Mouse (Mus musculus): ENCODE measurements around the gene Lgalsl.

GRCm38 (mm10) chr11:20829993-20830685 is 717 bp downstream of the Lgalsl start:
- TF ChIP-seq RAD21 (IDR thresholded peaks at IDR 0.05; ENCODE audit: low read depth, low read length) (no peak), E2F4 (IDR thresholded peaks at IDR 0.05; ENCODE audit: insufficient replicate concordance, low read depth, low read length) (no peak), MYC (IDR thresholded peaks at IDR 0.05; ENCODE audit: low read depth, low read length) (no peak), CTCF (conservative IDR thresholded peaks at IDR 0.05 in 1 of 2, IDR thresholded peaks at IDR 0.05 in 1 of 2; ENCODE audit: low read depth in 2 of 2, low read length in 2 of 2) (no peak), ZKSCAN1 (IDR thresholded peaks at IDR 0.05; ENCODE audit: borderline replicate concordance, low read depth, low read length) (no peak), EP300 (IDR thresholded peaks at IDR 0.05; ENCODE audit: low read length) (no peak), JUN (IDR thresholded peaks at IDR 0.05; ENCODE audit: insufficient read depth, low read depth, low read length) (no peak), TCF12 (IDR thresholded peaks at IDR 0.05; ENCODE audit: low read depth, low read length) (no peak), SMC3 (IDR thresholded peaks at IDR 0.05; ENCODE audit: low read depth, low read length) (no peak), HCFC1 (IDR thresholded peaks at IDR 0.05; ENCODE audit: low read depth, low read length) (no peak), ETS1 (conservative IDR thresholded peaks at IDR 0.05; ENCODE audit: low read depth, low read length) (no peak), SIN3A (IDR thresholded peaks at IDR 0.05; ENCODE audit: low read length) (0 out of 2 replicates have a peak, but pooled peaks have one; percentile 22), POLR2A (IDR thresholded peaks at IDR 0.05; ENCODE audit: low read depth, low read length) (no peak)

All from CH12.LX (cell line).